Mouse (Mus musculus) liver, adult 2 months (tissue): ENCODE measurements around the gene Bcl11a.
A peak's percentile ranks its signal among the peaks of the same experiment; 100 is the strongest.

ENCODE experiments used
- CTCF ChIP-seq: fragments of 200-500 bp; IDR thresholded peaks from 2 replicates; pipeline ENCODE4 v1.5.1; 2011; ENCODE audit warnings: low read depth, low read length, control low read depth
- POLR2A ChIP-seq: fragments of 200-500 bp; IDR thresholded peaks from 2 replicates; pipeline ENCODE4 v1.6.1; 2011; ENCODE audit warnings: low read length, control low read depth; ENCODE audit not compliant: insufficient read depth; ENCODE audit errors: extremely low read depth

DNA sequence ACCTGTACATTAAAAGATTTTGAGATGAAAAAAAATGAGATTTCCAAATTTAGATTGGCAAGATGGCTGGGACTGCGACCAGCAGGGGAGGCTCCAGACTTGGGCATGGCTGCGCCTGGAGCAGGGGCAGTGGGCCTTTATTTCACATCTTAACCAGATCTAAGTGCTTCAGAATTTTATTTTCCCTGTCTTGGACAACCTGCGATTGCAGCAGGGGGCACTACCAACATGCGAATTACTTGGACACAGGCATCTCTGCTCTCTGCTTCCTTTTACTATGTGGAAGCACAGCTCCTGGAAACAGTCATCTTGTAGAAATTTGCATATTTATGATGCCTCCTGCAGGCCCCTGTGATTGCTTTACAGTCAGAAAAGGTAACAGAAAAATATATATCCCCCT, 12.5 kb upstream of the Bcl11a start:
- TF ChIP-seq CTCF (0 out of 2 replicates have a peak, but pooled peaks have one; percentile 18), POLR2A (no peak)
